Mouse (Mus musculus) liver, embryonic 15.5 days (tissue): ENCODE results near the gene Krt6a. TPM values are rescaled to one million over a fixed set of nuclear protein-coding genes. Genes with fewer than 3 reads are reported as not detected.
"Not testable (repeated sequence)": the region's sequence is repeated elsewhere in the genome, so short reads cannot be mapped to it uniquely, and the experiment has no call there.

Experiments
- ATAC-seq: fragments of 200-750 bp; cut with Nextera tagmentation; 2 replicates; pipeline ENCODE4 v1.8.0; 2017; ENCODE audit warnings: moderate number of reproducible peaks, mild to moderate bottlenecking, moderate library complexity; ENCODE audit not compliant: insufficient read depth
- H3K27ac ChIP-seq: fragments of 300-500 bp; sonication (generic); replicated peaks from 2 replicates; pipeline ENCODE4 v1.5.1; 2015; ENCODE audit warnings: mild to moderate bottlenecking, inconsistent platforms
- H3K27me3 ChIP-seq: fragments of 300-500 bp; sonication (generic); 2 replicates; pipeline ENCODE4 v1.6.1; 2015; ENCODE audit warnings: mild to moderate bottlenecking, inconsistent platforms
- H3K36me3 ChIP-seq: fragments of 300-500 bp; sonication (generic); replicated peaks from 2 replicates; pipeline ENCODE4 v1.6.1; 2015; ENCODE audit warnings: moderate library complexity, mild to moderate bottlenecking, inconsistent platforms
- H3K4me1 ChIP-seq: fragments of 300-500 bp; sonication (generic); replicated peaks from 2 replicates; pipeline ENCODE4 v1.6.1; 2015; ENCODE audit warnings: inconsistent platforms
- H3K4me2 ChIP-seq: fragments of 300-500 bp; sonication (generic); 2 replicates; pipeline ENCODE4 v1.6.1; 2015; ENCODE audit warnings: moderate library complexity, mild to moderate bottlenecking, inconsistent platforms
- H3K4me3 ChIP-seq: fragments of 300-500 bp; sonication (generic); replicated peaks from 2 replicates; pipeline ENCODE4 v1.5.1; 2015; ENCODE audit warnings: mild to moderate bottlenecking, inconsistent platforms
- H3K9ac ChIP-seq: fragments of 300-500 bp; sonication (generic); 2 replicates; pipeline ENCODE4 v1.6.1; 2015; ENCODE audit warnings: moderate library complexity, mild to moderate bottlenecking, inconsistent platforms
- H3K9me3 ChIP-seq: fragments of 300-500 bp; sonication (generic); replicated peaks from 2 replicates; pipeline ENCODE4 v1.6.1; 2016; ENCODE audit warnings: inconsistent platforms
- WGBS: fragments of 180-500 bp; shearing (Covaris S2); methylation state at CpG from one replicate; pipeline ENCODE4 v1.1.7; 2015; ENCODE audit warnings: mixed read lengths; ENCODE audit not compliant: insufficient replicate concordance; 5-methylcytosine and 5-hydroxymethylcytosine counted together
- polyA plus RNA-seq: library from polyadenylated mRNA; unstranded; fragments of >200 nt; fragmentation: Nextera tagmentation; extraction: Ambion mirVana; gene quantifications from 2 replicates; pipeline ENCODE4 v1.2.1, GENCODE M21; 2015

Krt6a gene
- polyA plus RNA-seq, 1 experiment from 2014 or later: 0.05 TPM

DNA sequence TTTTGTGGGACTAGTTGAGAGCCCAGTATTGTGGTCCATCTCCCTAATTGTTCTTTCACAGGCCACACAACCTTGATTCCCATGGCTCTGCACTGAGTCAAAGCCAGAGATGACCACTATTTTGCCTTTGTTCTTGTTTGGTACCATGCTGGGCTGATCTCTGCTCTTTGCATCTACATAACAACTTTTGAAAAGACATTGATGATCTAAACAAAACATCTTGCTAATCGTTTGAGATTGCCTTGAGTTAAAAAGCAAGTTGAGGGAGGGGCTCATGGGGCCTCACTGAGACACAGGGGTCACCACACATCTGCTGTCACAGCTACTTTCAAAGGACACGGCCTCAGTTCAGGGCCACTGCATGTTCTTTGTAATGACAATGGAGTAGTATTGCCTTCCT, 8.3 kb upstream of the Krt6a start:
- Histone ChIP-seq H3K4me1 (no peaks in the 10 kb centered on the region), H3K9me3 (no peaks in the 10 kb centered on the region), H3K4me2 (no peak overlapping the region), H3K9ac (no peak overlapping the region), H3K27me3 (no peaks in the 10 kb centered on the region), H3K27ac (no peak overlapping the region), H3K4me3 (no peak overlapping the region), H3K36me3 (no peaks in the 10 kb centered on the region)
- no peak for ATAC-seq
- WGBS: 44% methylated on average over 2 of the region's 2 CpGs

DNA sequence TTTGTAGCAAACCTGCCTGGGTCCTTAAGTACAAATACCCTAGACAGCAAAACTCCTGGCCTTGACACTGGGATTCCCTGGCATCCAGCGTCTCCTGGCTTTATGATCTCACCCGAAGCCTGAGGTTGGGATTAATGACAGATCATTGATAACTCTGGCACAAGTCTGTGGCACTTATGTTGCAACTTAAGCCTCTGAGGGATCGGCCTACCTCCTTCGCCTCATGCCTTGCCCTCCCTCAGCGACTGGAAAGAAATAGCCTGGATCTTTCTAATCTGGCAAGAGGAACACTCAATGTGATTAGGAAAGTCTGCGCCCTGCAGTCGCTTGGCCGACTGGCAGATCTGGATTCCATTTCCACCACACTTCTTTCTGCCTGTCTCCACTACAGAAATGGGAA, 5.8 kb upstream of the Krt6a start:
- ATAC-seq: no peak
- H3K27ac ChIP-seq: no peak overlapping the region
- no peaks in the 10 kb centered on the region for H3K36me3 ChIP-seq
- 0 out of 2 replicates have a peak, but pooled peaks cover 3% of the 10 kb centered on the region for H3K27me3 ChIP-seq
- H3K4me3 ChIP-seq: no peak overlapping the region
- no peak overlapping the region for H3K4me2 ChIP-seq
- no peaks in the 10 kb centered on the region for H3K4me1 ChIP-seq
- H3K9me3 ChIP-seq: no peaks in the 10 kb centered on the region
- WGBS: 67% methylated on average over 8 of the region's 8 CpGs
- no peak overlapping the region for H3K9ac ChIP-seq

DNA sequence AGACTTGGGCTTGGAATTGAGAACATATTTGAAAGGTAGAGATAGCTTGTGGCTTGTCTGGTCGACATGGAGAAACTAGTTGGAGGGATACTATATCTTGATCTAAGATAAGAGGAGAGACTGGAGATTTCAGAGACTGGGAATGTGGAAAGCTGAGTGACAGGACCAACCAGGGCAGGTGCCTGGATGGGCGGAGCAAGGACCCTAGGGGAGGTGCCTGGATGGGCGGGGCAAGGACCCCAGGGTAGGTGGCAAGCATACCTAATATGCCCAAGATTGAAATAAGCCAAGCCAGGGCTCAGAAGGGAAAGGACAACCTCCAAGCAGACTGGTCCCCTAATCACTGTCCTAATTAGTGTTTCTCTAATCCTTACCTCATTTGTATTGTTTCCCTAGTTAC, 5.1 kb upstream of the Krt6a start:
- Histone ChIP-seq H3K4me1 (no peaks in the 10 kb centered on the region), H3K9me3 (no peaks in the 10 kb centered on the region), H3K27me3 (0 out of 2 replicates have a peak, but pooled peaks cover 3% of the 10 kb centered on the region), H3K9ac (no peak overlapping the region), H3K36me3 (no peaks in the 10 kb centered on the region), H3K27ac (no peak overlapping the region), H3K4me2 (no peak overlapping the region), H3K4me3 (no peak overlapping the region)
- no peak for ATAC-seq
- 30% methylated on average over 3 of the region's 3 CpGs for WGBS

DNA sequence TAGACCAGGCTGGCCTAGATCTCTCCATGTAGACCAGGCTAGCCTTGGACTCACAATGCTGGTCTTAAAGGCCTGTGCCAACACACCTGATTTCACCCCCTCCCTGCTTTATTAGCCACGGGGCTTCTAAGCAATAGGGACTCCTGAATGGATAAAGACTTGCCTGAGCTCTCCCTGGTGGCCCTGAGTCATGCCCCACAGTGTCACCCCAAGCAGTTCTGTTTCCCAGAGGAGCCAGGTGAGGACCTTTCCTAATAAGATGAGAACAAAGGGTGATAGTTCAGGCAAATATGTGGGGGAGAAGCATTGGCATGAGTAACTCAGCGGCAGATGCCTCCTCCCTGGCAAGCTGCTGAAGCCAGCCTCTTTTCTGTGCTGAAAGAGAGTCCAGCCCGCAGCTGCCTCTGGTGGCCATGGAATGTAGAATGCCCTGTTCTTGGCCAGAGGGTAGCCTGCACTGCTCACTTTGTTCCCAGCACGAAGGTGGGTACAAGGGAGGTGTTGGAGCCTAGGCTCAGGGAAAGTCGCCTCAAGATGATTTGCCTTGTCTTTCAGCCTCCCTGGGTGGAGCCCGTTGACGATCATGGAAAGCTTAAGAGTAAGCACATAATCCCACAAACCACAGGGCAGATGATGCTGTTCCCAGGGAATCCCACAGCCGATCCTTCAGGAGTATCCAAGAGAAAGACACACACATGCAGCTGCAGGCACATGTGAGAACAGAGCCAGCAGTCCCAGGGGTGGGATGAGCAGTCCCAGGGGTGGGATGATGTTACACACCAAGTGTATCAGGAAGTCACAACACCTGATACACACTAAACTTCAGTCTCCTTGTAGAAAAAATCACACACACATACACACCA, 3.5 kb upstream of the Krt6a start:
- no peaks in the 10 kb centered on the region for H3K36me3 ChIP-seq
- H3K27me3 ChIP-seq: 0 out of 2 replicates have a peak, but pooled peaks cover 3% of the 10 kb centered on the region
- WGBS: 49% methylated on average over 8 of the region's 8 CpGs

DNA sequence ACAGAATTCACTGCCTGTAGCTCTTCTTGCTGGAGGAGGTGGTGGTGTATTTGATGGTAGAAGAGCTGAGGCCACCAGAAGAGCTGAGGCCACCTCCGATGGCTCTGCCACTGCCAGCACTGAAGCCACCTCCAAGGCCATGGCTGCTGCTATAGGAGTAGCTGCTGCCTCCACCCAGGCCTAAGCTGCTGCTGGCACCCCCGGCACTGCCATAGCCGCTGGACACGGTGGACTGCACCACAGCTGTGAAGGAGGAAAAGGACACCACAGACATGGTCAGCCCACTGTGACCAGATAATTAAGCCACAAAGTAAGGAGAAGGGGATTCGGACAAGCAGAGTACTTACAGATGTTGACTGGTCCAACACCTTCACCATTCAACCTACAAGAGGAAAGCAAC, 3.6 kb downstream of the Krt6a start:
- not testable (repeated sequence) for H3K27me3 ChIP-seq, ATAC-seq, H3K36me3 ChIP-seq, H3K4me3 ChIP-seq, H3K9ac ChIP-seq, H3K4me2 ChIP-seq, H3K9me3 ChIP-seq, H3K27ac ChIP-seq, H3K4me1 ChIP-seq
- 66% methylated on average over 5 of the region's 5 CpGs for WGBS

More for the DNA sequence above, 3.5 kb upstream of the Krt6a start:
- Histone ChIP-seq H3K4me1 (no peaks in the 10 kb centered on the region), H3K27ac (no peak overlapping the region), H3K9ac (no peak overlapping the region), H3K4me2 (no peak overlapping the region), H3K9me3 (no peaks in the 10 kb centered on the region), H3K4me3 (no peak overlapping the region)
- no peak for ATAC-seq

DNA sequence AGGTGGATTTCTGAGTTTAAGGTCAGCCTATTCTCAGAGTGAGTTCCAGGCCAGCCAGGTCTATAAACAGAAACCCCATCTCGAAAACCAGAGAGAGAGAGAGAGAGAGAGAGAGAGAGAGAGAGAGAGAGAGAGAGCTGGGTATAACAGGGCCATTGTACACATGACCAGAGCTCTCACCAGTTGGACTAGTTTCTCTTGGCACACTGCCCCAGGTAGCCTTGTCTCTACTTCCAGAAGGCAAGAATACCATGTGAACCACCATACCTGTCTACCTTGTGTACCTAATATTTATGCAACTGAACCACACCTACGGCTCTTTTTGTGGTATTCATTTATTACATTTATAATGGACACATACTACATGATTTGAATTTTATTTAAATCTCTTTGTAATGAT, 5.9 kb downstream of the Krt6a start:
- no peak for ATAC-seq

DNA sequence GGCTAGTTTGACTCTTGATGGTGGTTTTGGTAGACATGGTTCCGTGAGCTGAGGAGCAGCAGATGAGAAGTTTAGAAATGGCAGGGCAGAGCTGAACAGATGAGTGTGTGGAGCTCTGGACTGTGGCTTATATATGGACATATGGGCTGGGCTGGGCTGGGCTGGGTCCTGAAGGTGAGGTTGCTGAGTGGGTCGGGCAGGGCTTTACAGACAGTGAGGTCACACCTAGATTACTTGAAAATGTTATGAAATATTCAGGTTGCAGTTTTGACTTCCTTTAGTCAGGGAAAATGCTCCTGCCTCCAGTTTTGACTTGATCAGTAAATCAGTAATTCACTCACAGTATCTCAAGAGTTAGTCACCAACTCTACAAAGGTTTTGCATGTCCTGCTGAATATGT, 13.9 kb downstream of the Krt6a start, which contains the start of gene Krt6b:
Krt6b (minus strand) TSS at position 101 of the 400 bp plus-strand sequence.
- H3K36me3 ChIP-seq: no peaks in the 10 kb centered on the region
- ATAC-seq: no peak
- H3K9me3 ChIP-seq: no peaks in the 10 kb centered on the region
- no peak within 1 kb of the TSS for H3K4me2 ChIP-seq
- 64% methylated on average over 2 of the region's 2 CpGs for WGBS
- H3K27me3 ChIP-seq: no peaks in the 10 kb centered on the region
- no peak within 1 kb of the TSS for H3K9ac ChIP-seq
- H3K4me3 ChIP-seq: no peak within 1 kb of the TSS
- no peaks in the 10 kb centered on the region for H3K4me1 ChIP-seq
- no peak within 1 kb of the TSS for H3K27ac ChIP-seq

More for the DNA sequence above, 5.9 kb downstream of the Krt6a start:
- H3K4me3 ChIP-seq: no peak overlapping the region
- H3K4me2 ChIP-seq: no peak overlapping the region
- H3K36me3 ChIP-seq: no peaks in the 10 kb centered on the region
- no peak overlapping the region for H3K9ac ChIP-seq
- no peaks in the 10 kb centered on the region for H3K9me3 ChIP-seq
- no peak overlapping the region for H3K27ac ChIP-seq
- H3K27me3 ChIP-seq: no peaks in the 10 kb centered on the region
- H3K4me1 ChIP-seq: no peaks in the 10 kb centered on the region
- 42% methylated on average over 2 of the region's 2 CpGs for WGBS

DNA sequence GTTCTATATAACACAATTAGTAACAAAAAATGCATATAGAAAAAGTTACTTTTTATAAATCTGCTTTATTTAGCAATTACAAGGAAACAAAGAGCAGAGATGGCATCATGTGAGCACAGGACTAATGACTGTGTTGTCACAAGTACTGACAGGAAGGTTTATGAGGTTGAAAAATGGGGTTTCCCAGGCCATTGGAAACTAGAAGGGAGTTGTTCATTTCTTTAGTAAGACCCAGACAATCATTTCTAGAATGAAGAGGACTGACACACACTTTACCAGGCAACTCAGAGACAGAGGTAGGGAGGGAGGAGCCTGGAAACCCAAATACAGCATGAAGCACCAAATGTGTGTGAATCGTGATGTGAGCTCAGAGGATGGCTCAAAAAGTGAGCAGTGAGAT, 18.1 kb downstream of the Krt6a start:
- no peak overlapping the region for H3K9ac ChIP-seq
- H3K27me3 ChIP-seq: no peaks in the 10 kb centered on the region
- 63% methylated on average over 1 of the region's 1 CpGs for WGBS
- H3K9me3 ChIP-seq: no peaks in the 10 kb centered on the region
- no peak overlapping the region for H3K4me3 ChIP-seq
- ATAC-seq: no peak
- no peaks in the 10 kb centered on the region for H3K4me1 ChIP-seq
- no peaks in the 10 kb centered on the region for H3K36me3 ChIP-seq
- no peak overlapping the region for H3K27ac ChIP-seq
- H3K4me2 ChIP-seq: no peak overlapping the region

DNA sequence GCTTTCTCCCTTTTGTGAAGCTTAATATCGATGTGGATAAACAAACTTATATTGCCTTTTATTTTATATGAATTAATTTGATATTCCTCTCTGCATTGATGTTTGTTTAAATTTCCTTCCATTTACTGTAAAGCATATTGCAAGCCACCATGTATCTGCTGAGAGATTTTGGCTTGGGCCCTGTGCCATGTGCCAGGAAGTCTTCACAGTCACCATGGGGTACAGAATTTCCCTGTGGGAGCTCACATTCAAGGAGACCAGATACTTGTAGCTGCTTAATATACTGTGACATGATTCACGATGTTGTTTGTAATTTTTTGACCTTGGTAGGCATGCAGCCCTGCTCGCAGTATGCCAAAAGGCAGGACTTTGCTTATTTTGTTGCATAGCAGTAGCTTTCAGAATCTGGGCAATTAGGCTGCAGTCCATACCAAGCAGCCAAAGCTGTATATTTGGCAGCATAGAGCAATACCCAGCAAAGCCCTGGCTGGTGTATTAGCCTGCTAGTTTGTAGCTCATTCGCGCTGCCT, 41.3 kb downstream of the Krt6a start:
- no peaks in the 10 kb centered on the region for H3K27me3 ChIP-seq
- WGBS: 66% methylated on average over 5 of the region's 5 CpGs

DNA sequence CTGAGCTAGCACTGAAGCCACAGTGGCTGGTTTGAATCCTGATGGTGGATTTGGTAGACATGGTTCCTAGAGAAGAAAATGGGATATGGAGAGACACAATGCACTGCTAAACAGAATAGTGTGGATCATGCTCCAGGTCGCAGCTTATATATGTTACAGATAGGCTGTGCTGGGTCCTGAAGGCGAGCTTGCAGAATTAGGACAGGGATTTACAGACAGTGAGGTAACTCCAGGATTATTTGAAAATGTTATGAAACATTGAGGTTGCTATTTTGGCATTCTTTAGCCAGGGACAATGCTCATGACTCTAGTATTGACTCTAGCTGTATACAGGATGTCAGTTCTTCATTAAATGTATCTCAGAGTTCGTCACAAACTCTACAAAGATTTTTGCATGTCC, 46.8 kb downstream of the Krt6a start, which contains the start of gene Gm5478:
Gm5478 (minus strand) TSS at position 101 of the 400 bp plus-strand sequence.
- H3K4me3 ChIP-seq: no peak within 1 kb of the TSS
- no peak within 1 kb of the TSS for H3K4me2 ChIP-seq
- no peaks in the 10 kb centered on the region for H3K9me3 ChIP-seq
- H3K9ac ChIP-seq: no peak within 1 kb of the TSS
- WGBS: 40% methylated on average over 3 of the region's 3 CpGs
- no peaks in the 10 kb centered on the region for H3K36me3 ChIP-seq
- no peak for ATAC-seq
- no peak within 1 kb of the TSS for H3K27ac ChIP-seq
- H3K4me1 ChIP-seq: no peaks in the 10 kb centered on the region
- H3K27me3 ChIP-seq: no peaks in the 10 kb centered on the region

More for the DNA sequence above, 41.3 kb downstream of the Krt6a start:
- no peak overlapping the region for H3K27ac ChIP-seq
- no peak for ATAC-seq
- no peak overlapping the region for H3K4me3 ChIP-seq
- no peaks in the 10 kb centered on the region for H3K36me3 ChIP-seq
- H3K4me1 ChIP-seq: no peaks in the 10 kb centered on the region
- no peak overlapping the region for H3K4me2 ChIP-seq
- H3K9ac ChIP-seq: no peak overlapping the region
- H3K9me3 ChIP-seq: no peaks in the 10 kb centered on the region
